Mouse (Mus musculus) liver (tissue): ENCODE results near the gene Cox4i2.
A peak's percentile ranks its signal among the peaks of the same experiment; 100 is the strongest.

Experiments used
- DNase-seq: peaks from one replicate; pipeline ENCODE4 v3.0.0-alpha.2; 2020; ENCODE audit warnings: mixed read lengths

Gene Cox4i2

GRCm38 (mm10) chr2:152736090-152736601, 17.8 kb upstream of the Cox4i2 start, which contains the start of gene Id1:
Gene Id1, plus strand, starts transcription at chr2:152736251.
- peak; percentile 91 for DNase-seq

DNA sequence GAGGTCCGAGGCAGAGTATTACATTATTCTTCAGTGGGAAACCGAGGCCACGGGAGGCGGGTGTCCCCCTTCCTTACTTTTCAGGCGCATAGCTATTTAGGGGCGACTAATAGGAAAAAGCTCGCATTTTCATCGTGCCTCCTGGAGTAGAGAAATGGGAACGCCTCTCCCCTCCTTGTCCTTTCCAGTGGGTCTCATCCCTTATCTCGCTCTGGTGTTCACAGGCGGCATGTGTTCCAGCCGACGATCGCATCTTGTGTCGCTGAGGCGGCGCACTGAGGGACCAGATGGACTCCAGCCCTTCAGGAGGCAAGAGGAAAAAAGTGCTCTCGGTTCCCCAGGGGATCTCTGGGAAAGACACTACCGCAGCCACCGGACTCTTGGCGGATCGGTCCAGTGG, 17.2 kb upstream of the Cox4i2 start:
- peak; percentile 79 for DNase-seq

- no peak for DNase-seq
Measured at GRCm38 (mm10) chr2:152737306-152738221, 16.4 kb upstream of the Cox4i2 start.

- no peak for DNase-seq
Measured at GRCm38 (mm10) chr2:152738341-152738740, 15.6 kb upstream of the Cox4i2 start.

DNA sequence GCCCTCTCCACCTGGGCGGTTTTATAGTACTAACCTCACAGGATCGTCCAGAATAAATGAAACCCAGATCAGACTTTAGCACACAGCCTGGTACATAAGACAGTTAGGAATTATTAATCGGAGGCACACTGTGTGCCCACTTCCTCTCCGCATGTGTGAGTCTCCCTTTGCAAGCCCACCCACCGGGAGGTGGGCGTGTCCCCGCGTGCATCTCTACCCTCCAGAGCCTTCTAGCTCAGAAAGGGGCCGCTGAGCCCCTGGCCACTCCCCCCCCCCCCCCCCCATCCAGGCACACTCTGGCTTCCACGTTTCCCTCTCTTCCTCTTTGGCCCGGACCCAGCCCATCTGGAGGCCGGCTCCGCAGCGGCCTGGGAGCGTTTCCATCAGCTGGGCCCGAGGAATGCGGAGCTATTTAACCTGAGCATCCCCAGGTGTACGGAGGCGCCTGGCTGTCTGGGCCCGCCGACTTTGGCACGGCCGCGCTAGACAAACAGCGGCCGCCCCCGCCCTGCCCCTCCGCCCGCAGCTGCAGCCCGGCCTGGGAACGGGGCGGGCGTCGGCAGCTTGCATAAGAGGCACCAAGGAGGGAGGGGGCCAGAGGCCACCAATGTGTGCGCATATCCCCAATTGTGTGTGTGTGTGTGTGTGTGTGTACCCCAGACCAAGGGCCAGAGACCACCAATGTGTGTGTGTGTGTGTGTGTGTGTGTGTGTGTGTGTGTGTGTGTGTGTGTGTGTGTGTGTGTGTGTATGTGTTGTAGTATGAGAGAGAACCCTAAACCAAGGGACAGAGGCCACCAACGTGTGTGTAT, 14.7 kb upstream of the Cox4i2 start:
- peak; percentile 80 for DNase-seq

DNA sequence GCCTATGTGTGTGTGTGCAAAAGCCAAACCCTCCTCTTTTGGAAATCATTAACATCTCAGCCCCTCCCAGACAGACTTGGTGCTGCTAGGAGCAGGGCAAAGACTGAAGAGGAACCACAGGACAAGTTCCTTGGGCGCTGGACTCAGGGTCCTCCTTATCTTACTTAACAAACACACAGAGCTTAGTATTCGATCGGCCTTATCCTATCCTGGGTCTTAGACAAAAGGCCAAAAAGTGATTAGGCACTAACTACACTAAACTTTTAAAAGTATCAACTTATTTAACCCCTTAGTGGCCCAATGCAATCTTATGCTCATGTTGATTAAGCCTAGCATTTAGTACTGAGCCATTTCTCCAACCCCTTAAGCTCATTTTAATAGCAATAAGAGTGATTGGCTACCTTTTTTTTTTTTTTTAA, 14.1 kb upstream of the Cox4i2 start:
- DNase-seq: peak; percentile 64

GRCm38 (mm10) chr2:152740490-152740889, 13.5 kb upstream of the Cox4i2 start:
- DNase-seq: no peak

DNA sequence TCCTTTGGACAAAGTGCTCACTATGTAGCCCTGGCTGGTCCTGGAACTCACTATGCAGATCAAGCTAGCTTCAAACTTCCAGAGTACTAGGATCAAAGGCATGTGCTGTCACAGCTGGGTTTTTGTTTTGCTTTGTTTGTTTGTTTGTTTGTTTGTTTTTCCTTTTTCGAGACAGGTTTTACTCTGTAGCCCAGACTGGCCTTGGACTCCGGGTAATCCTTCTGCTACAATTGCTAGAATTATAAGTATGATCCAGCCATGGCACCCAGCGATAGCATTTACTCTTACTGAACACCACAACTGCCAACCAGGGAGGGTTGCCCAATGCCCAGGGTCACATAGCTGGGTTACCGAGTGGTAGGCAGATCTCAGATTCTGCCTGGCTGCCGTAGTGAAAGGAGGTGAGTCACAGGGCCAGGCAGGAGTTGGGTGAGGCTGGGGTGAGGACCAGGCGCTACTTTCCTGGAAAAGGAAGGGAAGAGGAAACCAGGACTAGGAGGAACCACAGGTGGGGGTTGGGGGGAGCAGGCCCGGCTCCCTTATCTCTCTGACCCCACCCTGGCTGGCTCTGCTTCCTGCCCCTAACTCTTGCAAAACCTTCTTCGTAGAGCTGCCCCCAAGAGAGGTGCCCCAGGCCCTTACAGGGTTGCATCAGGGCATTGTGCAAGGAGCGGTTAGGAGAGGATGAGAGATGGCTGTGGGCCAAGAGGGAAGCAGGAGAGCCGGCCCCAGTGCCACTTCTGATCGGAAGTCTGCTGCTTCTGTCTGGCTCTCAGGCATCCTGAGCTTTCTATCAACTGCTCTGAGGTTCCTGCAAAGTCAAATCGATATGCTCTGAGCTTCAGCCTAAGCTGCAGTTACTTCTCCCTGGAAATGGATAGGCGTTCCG, 12.6 kb upstream of the Cox4i2 start:
- peak; percentile 71 for DNase-seq

DNA sequence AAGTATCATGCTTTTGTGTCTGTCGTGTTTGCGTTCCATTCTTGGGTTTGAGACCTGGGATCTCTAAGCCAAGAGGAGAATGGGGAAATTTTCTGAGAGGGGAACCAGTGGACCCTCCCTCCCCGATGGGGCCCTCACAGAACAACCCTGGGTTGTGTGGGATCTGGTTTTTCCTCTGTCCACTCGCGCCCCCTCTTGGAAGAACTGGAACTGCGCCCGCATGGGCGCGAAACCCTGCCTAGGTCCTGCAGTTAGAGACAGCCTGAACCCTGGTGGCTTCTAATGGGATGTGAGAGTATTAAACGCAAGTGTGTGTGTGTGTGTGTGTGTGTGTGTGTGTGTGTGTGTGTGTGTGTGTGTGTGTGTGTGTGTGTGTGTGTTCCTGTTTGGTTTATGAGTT, 11.5 kb upstream of the Cox4i2 start:
- DNase-seq: peak; percentile 84

DNA sequence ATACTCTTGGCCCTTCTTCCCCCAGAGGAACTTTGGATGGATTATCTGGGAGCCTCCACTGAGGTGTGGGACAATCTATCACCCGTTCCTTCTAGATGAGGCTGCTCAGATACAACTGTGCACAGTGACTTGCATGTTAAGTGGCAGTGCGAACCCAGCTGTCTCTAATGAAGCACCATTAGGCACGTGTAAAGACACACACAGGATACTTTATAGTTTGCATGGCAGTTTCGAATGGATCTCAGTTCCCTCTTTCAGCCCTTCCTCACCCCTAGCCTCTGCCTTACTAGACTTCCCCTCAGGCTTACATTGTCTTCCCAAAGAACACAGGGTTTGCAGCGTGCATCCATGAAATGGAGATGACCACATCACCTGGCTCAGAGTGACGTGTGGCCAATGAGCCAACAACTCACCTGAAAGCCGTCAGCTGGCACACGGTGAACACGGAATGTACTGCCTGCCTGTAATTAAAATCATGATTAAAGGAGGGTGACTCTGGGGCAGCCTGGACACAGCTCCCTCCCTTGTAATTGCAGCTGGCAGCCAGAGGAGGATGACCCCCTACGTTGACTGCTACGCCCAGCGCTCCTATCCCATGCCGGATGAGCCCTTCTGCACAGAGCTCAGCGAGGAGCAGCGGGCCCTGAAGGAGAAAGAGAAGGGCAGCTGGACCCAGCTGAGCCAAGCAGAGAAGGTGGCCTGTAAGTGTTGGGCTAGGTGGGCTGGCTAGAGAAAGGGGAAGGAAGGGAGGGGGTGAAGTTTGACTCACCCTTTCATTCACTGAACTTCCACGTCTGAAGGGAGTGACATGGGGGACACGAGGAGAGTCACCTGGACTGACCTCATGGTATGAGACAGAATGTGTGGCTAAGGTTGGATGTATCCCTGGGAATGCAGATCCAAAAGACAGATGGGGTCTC, 2.8 kb downstream of the Cox4i2 start:
- DNase-seq: no peak

GRCm38 (mm10) chr2:152757478-152757877, 3.5 kb downstream of the Cox4i2 start:
- no peak for DNase-seq

GRCm38 (mm10) chr2:152758351-152758750, 4.4 kb downstream of the Cox4i2 start:
- no peak for DNase-seq

DNA sequence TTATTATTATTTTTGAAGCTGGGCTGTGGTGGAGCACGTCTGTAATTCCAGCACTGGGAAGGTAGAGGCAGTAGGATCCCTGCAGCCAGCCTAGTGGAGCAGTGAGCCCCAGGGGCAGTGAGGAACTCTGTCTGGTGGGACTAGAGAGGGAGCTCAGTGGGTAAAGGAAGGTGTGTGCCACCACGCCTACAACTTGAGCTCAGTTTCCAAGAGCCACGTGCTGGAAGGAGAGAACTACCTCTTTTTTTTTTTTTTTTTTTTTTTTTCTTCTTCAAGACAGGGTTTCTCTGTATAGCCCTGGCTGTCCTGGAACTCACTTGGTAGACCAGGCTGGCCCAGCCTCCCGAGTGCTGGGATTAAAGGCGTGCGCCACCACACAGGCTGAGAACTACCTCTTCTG, 9.3 kb downstream of the Cox4i2 start:
- DNase-seq: no peak

GRCm38 (mm10) chr2:152764172-152765044, 10.4 kb downstream of the Cox4i2 start:
- DNase-seq: no peak

DNA sequence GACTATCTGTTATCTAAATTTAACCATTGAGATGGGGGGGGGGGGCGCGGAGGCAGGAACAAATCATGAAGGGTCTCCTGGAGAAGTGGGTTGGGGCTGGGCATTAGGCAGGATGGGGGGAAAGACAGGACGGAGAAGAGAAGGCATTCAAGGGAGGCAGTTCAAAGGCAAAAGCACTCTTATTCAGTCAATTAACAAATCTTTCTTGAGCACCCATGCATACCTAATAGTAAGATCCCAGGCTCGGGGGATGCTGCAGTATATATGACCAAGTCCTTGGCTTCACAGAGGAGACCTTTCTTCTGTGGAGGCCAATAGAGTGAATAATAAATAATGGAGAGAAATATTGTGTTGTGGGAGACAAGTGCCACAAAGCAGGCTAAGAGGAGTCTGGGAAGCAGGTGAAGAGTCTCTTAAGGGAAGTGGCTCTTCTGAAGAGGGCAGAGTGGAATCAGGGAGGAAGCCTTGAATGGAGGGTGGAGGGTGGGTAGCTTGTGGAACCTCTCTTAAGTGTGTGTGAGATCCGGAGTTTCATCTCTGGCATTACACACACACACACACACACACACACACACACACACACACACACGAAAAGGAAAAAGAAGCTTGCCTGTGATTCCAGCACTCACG, 11.2 kb downstream of the Cox4i2 start:
- DNase-seq: no peak

DNA sequence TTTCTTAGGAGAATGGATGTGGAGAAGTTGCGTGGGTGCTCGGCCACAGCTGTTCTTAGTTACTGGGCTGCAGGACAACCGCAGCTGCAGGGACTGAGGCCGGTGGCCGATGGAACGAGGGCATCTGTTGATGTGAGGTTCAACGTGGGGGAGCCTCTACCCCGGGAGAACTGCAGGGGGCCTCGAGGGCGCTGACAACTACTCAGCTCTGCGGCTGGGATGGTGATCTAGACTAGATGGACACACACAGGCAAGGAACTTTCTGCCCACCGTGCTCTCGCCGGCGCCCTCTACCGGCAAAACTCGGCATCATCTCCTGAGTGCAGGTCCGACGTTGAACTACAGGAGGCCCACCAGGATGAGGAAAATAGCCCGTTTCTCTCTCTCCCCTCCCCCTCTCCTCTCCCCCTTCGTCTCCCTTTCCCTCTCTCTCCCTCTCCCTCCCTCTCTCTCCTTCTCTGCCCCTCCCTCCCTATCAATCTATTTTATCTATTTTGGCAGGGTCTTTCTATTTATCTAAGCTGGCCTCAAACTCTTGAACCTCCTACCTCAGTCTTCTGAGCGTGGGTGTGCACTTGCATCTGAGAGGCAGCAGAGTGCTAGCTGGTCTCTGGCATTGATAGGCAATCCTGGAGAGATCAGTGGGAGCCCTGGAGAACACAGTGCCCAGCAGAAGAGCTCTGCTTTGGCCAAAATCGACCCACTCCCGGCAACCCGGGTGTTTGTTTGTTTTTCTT, 12.6 kb downstream of the Cox4i2 start:
- DNase-seq: peak; percentile 94

DNA sequence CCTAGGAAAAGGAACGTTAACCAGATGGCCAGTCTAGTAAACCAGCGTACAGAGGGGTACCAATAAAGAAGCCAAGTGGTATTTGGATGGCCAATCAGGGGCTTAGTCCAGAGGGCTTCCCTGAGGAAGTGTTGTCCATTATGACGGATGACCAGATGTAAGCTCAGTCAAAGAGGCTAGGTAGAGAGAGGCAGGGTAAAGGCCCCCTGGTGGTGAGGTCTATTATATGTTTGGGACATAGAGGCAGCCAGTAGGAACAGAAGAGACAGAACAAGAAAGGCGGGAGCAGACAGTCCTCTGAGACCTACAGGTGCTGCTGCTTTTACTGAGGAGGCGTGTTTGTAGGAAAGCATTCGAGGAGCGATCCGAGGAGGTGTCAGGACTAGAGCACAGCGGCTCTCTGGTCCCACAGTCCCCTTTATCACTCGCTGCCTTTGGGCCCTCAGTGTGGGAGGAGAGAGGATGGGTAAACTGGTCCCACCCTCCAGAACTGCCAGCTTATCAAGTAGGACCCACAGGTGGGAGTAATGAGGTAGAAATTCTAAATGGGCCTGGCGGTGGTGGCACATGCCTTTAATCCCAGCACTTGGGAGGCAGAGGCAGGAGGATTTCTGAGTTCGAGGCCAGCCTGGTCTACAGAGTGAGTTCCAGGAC, 13.8 kb downstream of the Cox4i2 start:
- DNase-seq: peak; percentile 78

DNA sequence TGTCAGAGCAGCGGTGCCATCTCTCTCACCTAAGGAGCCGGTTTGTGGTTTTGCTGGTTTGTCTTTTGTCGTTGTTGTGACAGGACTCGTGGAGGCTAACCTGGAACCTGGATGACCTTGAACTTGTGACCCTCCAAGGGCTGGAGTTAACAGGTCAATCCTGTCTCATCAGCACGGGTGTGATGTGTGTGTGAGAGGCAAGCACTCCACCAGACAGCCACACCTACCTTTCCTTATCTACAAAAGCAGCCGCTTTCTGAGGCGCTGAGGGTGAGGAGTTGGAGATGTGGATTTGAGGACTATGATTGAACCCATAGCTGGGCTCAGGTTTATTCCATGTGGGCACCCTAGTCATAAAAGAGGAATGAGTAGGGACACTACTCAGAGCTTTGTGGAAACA, 15.7 kb downstream of the Cox4i2 start:
- peak; percentile 80 for DNase-seq

DNA sequence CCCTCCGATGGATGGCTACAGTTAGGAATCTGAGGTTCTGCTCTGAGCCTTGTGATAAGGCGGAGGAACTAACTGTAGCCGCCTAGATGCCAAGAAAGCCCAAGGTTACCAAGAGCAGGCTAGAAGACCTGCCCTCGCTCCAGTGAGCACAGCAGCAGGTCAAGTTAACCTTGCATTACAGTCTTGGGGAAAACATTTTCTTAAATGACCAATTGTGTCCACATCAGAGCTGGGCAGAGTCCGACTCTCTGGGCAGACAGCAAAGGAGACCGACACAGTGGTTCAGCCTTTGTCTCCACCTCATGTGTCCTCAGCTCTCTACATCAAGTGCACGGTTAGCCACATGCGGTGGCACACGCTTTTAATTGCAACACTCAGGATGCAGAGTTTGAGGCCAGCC, 17.6 kb downstream of the Cox4i2 start:
- DNase-seq: no peak
